Mouse (Mus musculus): ENCODE results near the gene Slc39a11. TPM values are rescaled to one million over a fixed set of nuclear protein-coding genes. Genes with fewer than 3 reads are reported as not detected.

Gene Slc39a11
- polyA plus RNA-seq, 1 experiment from 2014 or later = 25.3 TPM

DNA sequence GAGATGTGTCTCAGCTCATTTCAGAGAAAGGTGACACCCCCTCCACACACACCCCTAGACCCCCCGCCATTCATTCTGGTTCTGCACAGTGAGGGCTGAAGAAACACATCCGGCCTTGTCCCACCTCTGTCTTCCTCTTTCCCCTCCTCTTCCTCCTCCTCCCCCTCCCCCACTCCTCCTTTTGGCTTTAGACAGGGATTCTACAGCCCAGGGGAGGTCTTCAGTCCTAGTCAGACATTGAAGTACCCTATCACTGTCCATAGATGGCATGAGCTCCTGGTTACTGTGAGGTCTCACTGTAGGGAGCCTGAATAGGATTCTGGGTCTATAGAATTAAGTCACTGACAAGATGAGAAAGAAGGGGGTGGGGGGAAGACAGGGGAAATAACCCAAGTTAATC is 28.9 kb downstream of the Slc39a11 start:
- peaks cover 50% of the 10 kb centered on the region for H3K27me3 ChIP-seq (ENCODE audit: insufficient read depth, poor library complexity, severe bottlenecking)
- H3K9me3 ChIP-seq = no peaks in the 10 kb centered on the region
- peak overlapping the region; percentile 65; the same call in 1 of the 2 replicates for H3K4me3 ChIP-seq

DNA sequence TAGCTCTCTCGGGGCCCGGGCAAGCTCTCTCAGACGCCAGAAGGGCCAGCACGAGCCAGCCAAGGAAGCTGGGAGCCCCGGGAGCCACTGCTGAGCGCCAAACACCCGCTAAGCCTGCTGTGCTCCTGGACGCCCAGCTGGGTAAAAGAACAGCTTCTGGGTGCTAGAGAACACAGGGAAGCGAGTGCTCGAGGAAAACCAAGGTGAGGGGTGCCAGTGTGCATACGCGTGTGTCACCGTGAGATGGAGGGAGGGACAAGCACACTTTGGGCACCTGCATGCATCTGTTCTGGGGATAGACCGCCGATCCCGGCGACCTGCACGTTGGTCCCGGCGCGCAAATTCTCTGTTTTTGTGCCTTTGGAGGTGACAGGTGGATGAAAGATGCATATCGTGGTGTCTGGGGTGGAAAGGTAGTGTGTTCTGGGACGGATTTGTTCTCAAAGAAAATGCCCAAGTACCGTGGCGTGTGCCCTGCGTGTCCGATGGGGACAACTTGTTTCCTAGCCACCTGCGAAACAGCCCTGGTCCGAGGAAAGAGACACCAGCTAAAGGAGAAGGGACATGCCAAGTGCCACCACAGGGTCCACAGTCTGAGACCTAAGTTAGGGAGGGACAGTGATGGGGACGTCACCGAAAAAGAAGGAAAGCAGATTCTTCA is 30.3 kb downstream of the Slc39a11 start:
- H3K27ac ChIP-seq = peak overlapping the region; percentile 82
- H3K27me3 ChIP-seq (ENCODE audit: insufficient read depth, poor library complexity, severe bottlenecking) = peaks cover 56% of the 10 kb centered on the region
- 3% methylated on average over 31 of the region's 31 CpGs for WGBS

More for the DNA sequence above, 28.9 kb downstream of the Slc39a11 start:
- WGBS = 53% methylated on average over 2 of the region's 2 CpGs
- no peak for DNase-seq (ENCODE audit: low spot score)
- Histone ChIP-seq H3K27ac (no peak overlapping the region), H3K4me1 (replicated peaks) (peaks cover 60% of the 10 kb centered on the region), H3K36me3 (peaks cover 21% of the 10 kb centered on the region)

DNA sequence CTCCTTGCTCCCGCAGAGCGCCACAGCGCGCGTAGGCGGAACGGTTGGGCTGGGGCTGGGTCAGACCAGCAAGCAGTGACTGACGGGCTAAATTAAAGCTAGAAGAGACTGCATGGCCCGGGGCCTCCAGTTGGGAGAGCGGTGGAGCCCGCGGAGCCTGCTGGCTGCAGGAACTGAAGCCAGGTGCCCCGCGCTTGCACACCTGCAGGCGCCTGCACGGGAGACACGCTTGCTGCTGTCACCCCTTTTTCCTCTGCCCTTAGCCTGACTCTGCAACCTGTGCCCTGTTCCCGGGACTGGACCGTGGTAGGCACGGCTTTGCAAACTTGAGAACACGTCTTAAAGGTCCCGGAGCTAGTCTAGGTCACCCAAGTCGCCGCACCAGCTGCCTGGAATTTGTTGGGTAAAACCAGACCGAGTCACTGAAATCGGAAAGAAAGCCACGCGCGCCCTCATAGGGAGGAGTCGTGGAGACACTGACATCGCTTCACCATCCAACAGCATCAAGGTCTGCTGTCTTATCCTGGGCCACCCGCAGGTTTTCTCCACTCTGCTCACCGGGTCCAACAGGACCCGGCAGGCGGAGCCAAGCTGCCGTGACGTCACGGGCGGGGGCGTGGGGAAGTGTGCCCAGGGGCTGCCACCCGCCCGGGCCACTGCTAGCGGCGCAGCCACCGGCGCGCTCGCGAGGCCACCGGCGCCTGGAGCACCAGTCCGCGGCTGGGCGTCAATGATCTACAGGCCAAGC is 31.0 kb downstream of the Slc39a11 start, which contains the start of gene Sstr2:
Sstr2 (plus strand) TSS at position 671 of the 748 bp plus-strand sequence.
- Histone ChIP-seq H3K36me3 (peaks cover 4% of the 10 kb centered on the region; the same call in 1 of the 2 replicates), H3K9me3 (no peaks in the 10 kb centered on the region), H3K4me1 (replicated peaks) (peaks cover 70% of the 10 kb centered on the region), H3K27ac (peak within 1 kb of the TSS; percentile 82), H3K4me3 (peak within 1 kb of the TSS; percentile 65), H3K27me3 (ENCODE audit: insufficient read depth, poor library complexity, severe bottlenecking) (peaks cover 56% of the 10 kb centered on the region)
- DNase-seq (ENCODE audit: low spot score) = peak; percentile 76
- under 1% methylated on average over 54 of the region's 54 CpGs for WGBS

More for the DNA sequence above, 30.3 kb downstream of the Slc39a11 start:
- H3K9me3 ChIP-seq = no peaks in the 10 kb centered on the region
- DNase-seq (ENCODE audit: low spot score) = peak; percentile 20
- H3K36me3 ChIP-seq = peaks cover 11% of the 10 kb centered on the region
- H3K4me3 ChIP-seq = peak overlapping the region; percentile 65
- peaks cover 63% of the 10 kb centered on the region for H3K4me1 ChIP-seq (replicated peaks)

DNA sequence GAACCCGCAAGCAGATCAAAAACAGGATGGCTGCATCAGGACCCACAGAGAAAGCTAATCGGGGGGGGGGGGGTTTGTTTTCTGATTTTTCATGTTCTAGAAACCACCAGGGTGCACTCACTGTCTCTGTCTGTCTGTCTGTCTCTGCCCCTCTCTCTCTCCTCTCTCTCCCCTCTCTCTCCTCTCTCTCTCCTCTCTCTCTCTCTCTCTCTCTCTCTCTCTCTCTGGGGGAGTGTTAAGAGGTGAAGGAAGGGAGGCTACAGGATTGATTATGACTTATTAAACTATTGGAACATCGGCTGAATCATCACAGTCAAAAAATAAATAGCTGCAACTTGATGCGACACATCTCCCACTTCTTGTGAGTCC is 31.6 kb downstream of the Slc39a11 start:
- Histone ChIP-seq H3K27me3 (ENCODE audit: insufficient read depth, poor library complexity, severe bottlenecking) (peaks cover 56% of the 10 kb centered on the region), H3K36me3 (no peaks in the 10 kb centered on the region), H3K27ac (peak overlapping the region; percentile 82), H3K4me3 (peak overlapping the region; percentile 65), H3K4me1 (replicated peaks) (peaks cover 76% of the 10 kb centered on the region), H3K9me3 (no peaks in the 10 kb centered on the region)
- no peak for DNase-seq (ENCODE audit: low spot score)
- 25% methylated on average over 4 of the region's 4 CpGs for WGBS

DNA sequence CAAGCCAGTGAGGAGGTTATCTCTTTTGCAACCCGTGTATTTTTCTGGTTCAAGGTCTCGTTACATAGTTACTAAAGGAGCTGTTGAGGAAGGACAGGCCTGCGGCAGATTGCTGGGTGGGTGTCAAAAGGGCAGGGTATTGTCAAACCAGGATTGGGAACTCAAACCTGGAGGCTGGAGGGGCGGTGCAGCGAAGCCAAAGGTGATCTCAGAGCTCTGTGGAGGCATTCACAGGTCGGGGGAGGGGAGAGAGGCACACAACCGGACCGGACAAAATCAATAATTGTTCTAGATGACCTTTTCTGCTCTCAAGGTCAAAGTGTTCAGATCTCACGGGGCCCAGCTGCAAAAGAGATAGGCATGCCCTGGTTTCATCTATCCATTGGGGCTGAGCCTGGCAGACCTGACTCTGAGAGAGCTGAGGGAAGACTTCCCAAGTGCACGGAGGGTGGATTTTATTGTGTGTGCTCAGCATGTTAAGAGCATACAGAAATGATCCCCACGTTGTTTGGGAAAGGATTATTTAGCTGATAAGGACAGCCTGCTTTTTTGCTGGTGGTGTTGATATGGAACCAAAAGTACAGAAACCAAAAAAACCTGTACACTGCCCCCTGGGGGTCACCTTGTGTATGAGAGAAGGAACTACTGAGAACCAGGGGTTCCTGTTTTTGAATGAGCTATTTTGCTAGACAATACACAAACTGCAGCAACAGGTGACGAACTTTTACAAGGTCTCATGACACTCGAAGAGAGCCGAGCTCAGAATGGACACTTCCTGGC is 32.6 kb downstream of the Slc39a11 start:
- peak overlapping the region; percentile 82 for H3K27ac ChIP-seq
- H3K36me3 ChIP-seq = no peaks in the 10 kb centered on the region
- no peaks in the 10 kb centered on the region for H3K9me3 ChIP-seq
- DNase-seq (ENCODE audit: low spot score) = peak; percentile 67
- 34% methylated on average over 14 of the region's 14 CpGs for WGBS
- H3K27me3 ChIP-seq (ENCODE audit: insufficient read depth, poor library complexity, severe bottlenecking) = peaks cover 56% of the 10 kb centered on the region
- peak overlapping the region; percentile 65; the same call in 1 of the 2 replicates for H3K4me3 ChIP-seq
- H3K4me1 ChIP-seq (replicated peaks) = peaks cover 75% of the 10 kb centered on the region

DNA sequence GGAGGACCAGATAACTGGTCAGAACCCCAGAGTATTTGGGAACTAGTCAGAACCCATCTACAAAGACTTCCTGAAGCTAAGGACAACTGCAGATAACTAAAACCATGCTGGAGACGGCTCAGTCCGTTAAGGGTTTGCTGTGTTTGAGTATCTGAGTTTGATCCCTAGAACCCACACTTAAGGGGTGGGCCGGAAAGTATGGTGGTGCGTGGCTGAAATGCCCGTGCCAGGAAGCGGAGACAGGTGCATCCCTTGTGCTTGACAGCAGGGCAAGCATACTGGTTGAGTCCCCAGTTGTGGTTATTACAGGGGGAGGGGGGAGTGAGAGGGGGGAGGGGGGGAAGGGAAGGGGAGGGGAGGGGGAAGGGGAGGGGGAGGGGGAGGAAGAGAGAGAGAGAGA is 35.4 kb downstream of the Slc39a11 start:
- peak overlapping the region; percentile 25; the same call in 1 of the 2 replicates for H3K27ac ChIP-seq
- DNase-seq (ENCODE audit: low spot score) = no peak
- peaks cover 65% of the 10 kb centered on the region for H3K4me1 ChIP-seq (replicated peaks)
- H3K9me3 ChIP-seq = no peaks in the 10 kb centered on the region
- WGBS = 86% methylated on average over 6 of the region's 6 CpGs
- peaks cover 30% of the 10 kb centered on the region for H3K27me3 ChIP-seq (ENCODE audit: insufficient read depth, poor library complexity, severe bottlenecking)
- no peaks in the 10 kb centered on the region for H3K36me3 ChIP-seq
- no peak overlapping the region for H3K4me3 ChIP-seq

DNA sequence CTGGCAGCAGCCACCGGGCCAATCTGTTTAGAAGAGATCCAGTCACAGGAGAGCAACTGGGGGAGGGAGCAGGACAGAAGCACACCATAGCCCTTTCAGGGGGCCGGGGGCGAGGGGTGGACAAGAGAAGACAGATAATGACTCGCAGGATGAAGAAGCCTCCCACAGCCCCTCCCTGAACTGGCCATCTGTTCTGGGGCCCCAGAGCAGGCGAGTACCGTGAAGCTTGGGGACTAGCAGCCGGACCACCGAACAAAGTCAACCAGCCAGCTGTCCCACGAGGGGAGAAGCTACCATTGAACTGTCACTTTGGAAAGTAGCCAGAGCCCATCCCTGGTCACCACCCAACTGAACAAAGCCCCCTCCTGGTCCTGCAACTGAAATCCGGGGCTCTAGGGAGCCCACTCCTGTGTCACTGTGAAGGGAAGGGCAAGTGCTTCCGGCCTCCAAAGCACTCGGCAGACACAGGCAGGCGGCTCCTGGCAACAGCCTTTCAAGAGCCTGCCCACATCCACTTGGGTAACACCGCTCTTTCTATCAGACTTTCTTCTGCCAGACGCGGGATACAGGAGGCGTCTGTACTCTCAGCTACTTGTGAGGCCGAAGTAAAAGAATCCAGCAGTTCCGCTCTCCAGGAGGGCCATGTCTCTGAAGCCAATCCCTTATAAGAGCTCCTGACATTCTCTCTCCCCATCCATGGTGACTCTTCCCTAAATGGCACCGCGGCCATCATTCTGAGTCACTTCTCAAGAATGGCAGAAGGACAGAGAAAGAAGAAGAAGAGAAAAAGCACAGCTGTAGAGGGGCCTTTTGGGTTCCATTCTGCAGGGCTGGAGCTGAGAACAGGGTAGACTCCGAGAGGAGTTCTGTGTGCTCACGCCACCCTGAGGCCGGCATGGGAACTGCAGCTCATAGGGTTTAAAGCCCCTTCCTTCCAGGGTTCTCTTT is 37.9 kb downstream of the Slc39a11 start:
- Histone ChIP-seq H3K9me3 (peaks cover 3% of the 10 kb centered on the region; the same call in 1 of the 2 replicates), H3K27ac (peak overlapping the region; percentile 89), H3K27me3 (ENCODE audit: insufficient read depth, poor library complexity, severe bottlenecking) (peaks cover 11% of the 10 kb centered on the region; the same call in 1 of the 2 replicates), H3K4me3 (peak overlapping the region; percentile 27), H3K4me1 (replicated peaks) (peaks cover 39% of the 10 kb centered on the region), H3K36me3 (no peaks in the 10 kb centered on the region)
- 12% methylated on average over 24 of the region's 24 CpGs for WGBS
- peak; percentile 82 for DNase-seq (ENCODE audit: low spot score)

DNA sequence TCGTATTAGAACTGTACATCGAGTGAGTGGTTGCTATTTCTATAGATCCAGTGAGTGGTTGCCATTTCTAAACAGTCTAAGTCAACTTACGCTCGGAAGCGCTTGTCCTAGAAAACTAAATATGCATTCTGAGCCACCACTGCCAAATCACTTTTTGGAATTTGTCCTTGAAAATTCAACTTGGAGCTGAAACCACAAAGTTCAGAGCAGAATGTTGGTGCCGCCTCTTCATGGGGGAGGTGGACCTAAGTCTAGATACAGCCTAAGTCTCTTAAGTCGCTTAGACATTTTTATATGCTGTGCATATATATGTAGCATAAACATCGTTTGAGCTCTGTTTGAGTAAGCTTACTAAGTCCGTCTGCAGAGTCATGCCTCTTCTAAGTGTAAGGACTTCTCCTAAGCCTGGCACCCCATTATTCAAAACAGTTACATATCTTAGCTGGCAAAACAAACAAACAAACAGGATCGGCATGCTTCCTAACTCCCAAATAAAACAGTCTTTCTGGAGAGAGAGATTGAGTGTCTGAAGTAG is 38.7 kb downstream of the Slc39a11 start:
- no peak overlapping the region for H3K4me3 ChIP-seq
- DNase-seq (ENCODE audit: low spot score) = no peak
- no peaks in the 10 kb centered on the region for H3K36me3 ChIP-seq
- H3K27me3 ChIP-seq (ENCODE audit: insufficient read depth, poor library complexity, severe bottlenecking) = peaks cover 8% of the 10 kb centered on the region; the same call in 1 of the 2 replicates
- WGBS = 89% methylated on average over 10 of the region's 10 CpGs
- peaks cover 8% of the 10 kb centered on the region for H3K9me3 ChIP-seq
- H3K27ac ChIP-seq = peak overlapping the region; percentile 89
- H3K4me1 ChIP-seq (replicated peaks) = peaks cover 32% of the 10 kb centered on the region

DNA sequence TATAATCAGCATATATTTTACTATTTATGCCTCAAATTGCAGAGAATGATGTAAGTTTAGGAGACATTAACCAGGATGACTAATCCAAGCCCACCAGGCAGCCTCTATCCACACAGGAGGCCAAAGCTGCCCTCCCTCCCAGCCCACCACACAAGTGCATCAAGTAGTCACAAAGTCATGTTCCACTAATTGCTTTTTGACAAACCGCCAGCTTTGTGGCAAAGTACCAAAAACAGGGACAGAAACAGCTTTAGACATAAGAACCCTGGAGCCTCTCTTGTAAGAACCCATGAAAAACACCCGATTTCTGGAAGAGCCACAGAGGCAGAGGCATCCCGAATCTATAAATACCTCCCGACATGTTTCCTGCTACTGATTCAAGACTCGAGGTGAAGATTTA is 39.6 kb downstream of the Slc39a11 start:
- H3K27me3 ChIP-seq (ENCODE audit: insufficient read depth, poor library complexity, severe bottlenecking) = no peaks in the 10 kb centered on the region
- peaks cover 32% of the 10 kb centered on the region for H3K4me1 ChIP-seq (replicated peaks)
- no peaks in the 10 kb centered on the region for H3K36me3 ChIP-seq
- H3K9me3 ChIP-seq = peaks cover 11% of the 10 kb centered on the region
- H3K4me3 ChIP-seq = no peak overlapping the region
- H3K27ac ChIP-seq = peak overlapping the region; percentile 89; the same call in 1 of the 2 replicates
- no peak for DNase-seq (ENCODE audit: low spot score)
- WGBS = 89% methylated on average over 5 of the region's 5 CpGs

DNA sequence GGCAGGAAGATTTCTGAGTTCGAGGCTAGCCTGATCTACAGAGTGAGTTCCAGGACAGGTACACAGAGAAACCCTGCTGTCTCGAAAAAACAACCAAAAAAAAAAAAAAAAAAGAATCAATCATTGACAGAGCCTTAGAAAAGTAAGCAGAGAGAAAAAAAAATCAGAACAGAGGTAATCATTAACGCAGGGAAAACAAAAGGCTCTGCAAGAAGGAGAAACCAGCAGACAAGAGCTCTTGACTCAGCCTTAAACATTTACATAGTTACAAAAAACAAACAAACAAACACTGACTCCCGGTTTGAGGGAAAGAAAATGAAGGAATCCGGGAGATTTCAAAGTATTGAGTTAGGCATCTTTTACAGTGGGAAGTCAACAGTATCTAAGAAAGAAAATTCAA is 40.3 kb downstream of the Slc39a11 start:
- 78% methylated on average over 5 of the region's 5 CpGs for WGBS
- DNase-seq (ENCODE audit: low spot score) = no peak
- Histone ChIP-seq H3K27ac (no peak overlapping the region), H3K27me3 (ENCODE audit: insufficient read depth, poor library complexity, severe bottlenecking) (no peaks in the 10 kb centered on the region), H3K36me3 (no peaks in the 10 kb centered on the region), H3K4me3 (no peak overlapping the region), H3K4me1 (replicated peaks) (peaks cover 31% of the 10 kb centered on the region), H3K9me3 (peaks cover 11% of the 10 kb centered on the region)

DNA sequence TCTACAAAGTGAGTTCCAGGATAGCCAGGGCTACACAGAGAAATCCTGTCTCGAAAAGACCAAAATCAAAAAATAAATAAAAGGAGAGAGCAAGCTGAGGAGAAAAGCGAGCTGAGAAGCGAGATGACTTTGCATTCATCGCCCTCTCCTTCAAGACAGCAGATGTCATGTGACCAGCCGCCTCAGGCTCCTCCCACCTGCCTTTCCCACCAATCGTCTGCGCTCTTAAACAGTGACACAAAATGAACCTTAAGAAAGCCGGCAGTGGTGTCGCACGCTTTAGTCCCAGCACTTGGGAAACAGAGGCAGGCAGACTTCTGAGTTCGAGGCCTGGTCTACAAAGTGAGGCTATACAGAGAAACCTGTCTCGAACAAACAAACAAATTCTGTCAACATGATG is 42.3 kb downstream of the Slc39a11 start:
- Histone ChIP-seq H3K4me1 (replicated peaks) (peaks cover 31% of the 10 kb centered on the region), H3K36me3 (no peaks in the 10 kb centered on the region), H3K27me3 (ENCODE audit: insufficient read depth, poor library complexity, severe bottlenecking) (no peaks in the 10 kb centered on the region), H3K9me3 (peaks cover 11% of the 10 kb centered on the region), H3K27ac (no peak overlapping the region), H3K4me3 (no peak overlapping the region)
- 95% methylated on average over 12 of the region's 12 CpGs for WGBS
- DNase-seq (ENCODE audit: low spot score) = no peak

Data from hindbrain, embryonic 10.5 days (tissue).